Mouse (Mus musculus) kidney, adult 18-20 months (tissue): Measurements from ENCODE around the gene Smap1.

Source experiments
- DNase-seq: peaks from one replicate; pipeline ENCODE4 v3.0.0; 2021

Smap1 gene

GRCm38 (mm10) chr1:23834246-23834645 is 87.9 kb downstream of the Smap1 start:
- no peak for DNase-seq

GRCm38 (mm10) chr1:23826887-23827758 is 95.0 kb downstream of the Smap1 start:
- peak; percentile 35 for DNase-seq

GRCm38 (mm10) chr1:23821615-23822014 is 100.5 kb downstream of the Smap1 start:
- DNase-seq: no peak

- peak; percentile 43 for DNase-seq
Measured at GRCm38 (mm10) chr1:23798306-23798705, 123.8 kb downstream of the Smap1 start.
